19 mouse cellular contexts compared by ENCODE assay signal in the genomic region with DNA sequence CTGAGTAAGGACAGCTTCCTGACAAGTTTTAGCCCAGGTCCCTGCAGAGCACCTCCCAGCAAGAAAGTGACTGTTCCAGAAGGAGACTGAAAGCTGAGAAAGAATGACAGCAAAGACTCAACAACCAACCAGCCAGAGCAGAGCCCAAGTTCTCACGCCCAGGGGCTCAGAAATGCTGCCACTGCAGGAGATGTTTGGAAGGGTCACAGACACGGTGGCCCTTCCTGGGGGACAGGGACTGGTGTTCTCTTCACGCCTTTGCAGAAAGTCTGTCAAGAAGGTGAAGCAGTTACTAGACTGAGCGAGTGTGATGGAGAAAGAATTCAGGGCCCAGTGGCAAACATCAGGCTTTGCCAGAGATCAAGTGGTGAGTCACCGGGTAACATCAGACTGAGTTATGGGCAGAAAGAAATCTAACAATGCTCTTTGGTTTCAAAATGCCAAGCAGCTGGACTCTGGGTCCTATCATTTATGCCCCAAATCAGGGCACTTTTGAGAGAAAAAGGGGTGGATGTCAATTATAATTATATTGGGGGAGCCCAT.
A peak's percentile ranks its signal among the peaks of the same experiment; 100 is the strongest.
DNase-seq lines count a peak whose midpoint lies in the region; ATAC-seq lines count a peak whose summit lies in the region.
"Had no signal": no experiment of that assay in that cellular context is flagged by ENCODE, and none has a peak within 500 bp of the region (broad histone marks: within the 10 kb centered on the region; RNA-seq: fewer than 3 reads in every experiment).

No protein-coding gene starts in this region.

- peak overlapping the region; percentile 69 for H3K27ac ChIP-seq in limb, embryonic 15.5 days
- no peak overlapping the region for H3K27ac ChIP-seq in limb, embryonic 10.5 days
- peak overlapping the region; percentile 40 for H3K27ac ChIP-seq in stomach, embryonic 15.5 days
- H3K27ac ChIP-seq in forebrain, embryonic 13.5 days = no peak overlapping the region
- H3K27ac ChIP-seq: hindbrain, embryonic 15.5 days; midbrain, embryonic 12.5 days had no signal

- no peaks in the 10 kb centered on the region for H3K9me3 ChIP-seq in limb, embryonic 15.5 days
- H3K9me3 ChIP-seq in limb, embryonic 10.5 days (replicated peaks) = peaks cover 6% of the 10 kb centered on the region; the same call in 1 of the 2 replicates
- H3K9me3 ChIP-seq in stomach, embryonic 15.5 days = no peaks in the 10 kb centered on the region
- H3K9me3 ChIP-seq in forebrain, embryonic 13.5 days (replicated peaks) = no peaks in the 10 kb centered on the region
- H3K9me3 ChIP-seq: hindbrain, embryonic 15.5 days; midbrain, embryonic 12.5 days had no signal

- H3K36me3 ChIP-seq in limb, embryonic 15.5 days = no peaks in the 10 kb centered on the region
- no peaks in the 10 kb centered on the region for H3K36me3 ChIP-seq in limb, embryonic 10.5 days
- H3K36me3 ChIP-seq in stomach, embryonic 15.5 days = no peaks in the 10 kb centered on the region
- H3K36me3 ChIP-seq in forebrain, embryonic 13.5 days (ENCODE audit: poor library complexity, severe bottlenecking) = no peaks in the 10 kb centered on the region
- H3K36me3 ChIP-seq: hindbrain, embryonic 15.5 days; midbrain, embryonic 12.5 days had no signal

- ATAC-seq in limb, embryonic 15.5 days (ENCODE audit: insufficient number of reproducible peaks, low FRiP score, low TSS enrichment, low read depth) = no peak
- ATAC-seq in stomach, embryonic 15.5 days (ENCODE audit: insufficient read depth, low FRiP score, low read depth) = no peak
- no peak for ATAC-seq in forebrain, embryonic 13.5 days
- ATAC-seq: activated CD4-positive, CD25-positive, alpha-beta regulatory T cell, adult 4 months; CD4-positive, CD25-positive, alpha-beta regulatory T cell, adult 4 months; forebrain, embryonic 16.5 days had no signal

- 45% methylated on average over 5 of the region's 5 CpGs for WGBS in limb, embryonic 15.5 days
- WGBS in limb, embryonic 10.5 days = 37% methylated on average over 5 of the region's 5 CpGs
- 51% methylated on average over 5 of the region's 5 CpGs for WGBS in stomach, embryonic 15.5 days
- WGBS in forebrain, embryonic 13.5 days = 53% methylated on average over 5 of the region's 5 CpGs

- H3K9ac ChIP-seq in limb, embryonic 15.5 days = no peak overlapping the region
- no peak overlapping the region for H3K9ac ChIP-seq in stomach, embryonic 15.5 days
- H3K9ac ChIP-seq in forebrain, embryonic 13.5 days = no peak overlapping the region
- H3K9ac ChIP-seq: hindbrain, embryonic 15.5 days; midbrain, embryonic 12.5 days had no signal

- H3K27me3 ChIP-seq in limb, embryonic 15.5 days = no peaks in the 10 kb centered on the region
- no peaks in the 10 kb centered on the region for H3K27me3 ChIP-seq in limb, embryonic 10.5 days (ENCODE audit: low read depth, poor library complexity, severe bottlenecking)
- H3K27me3 ChIP-seq in stomach, embryonic 15.5 days (replicated peaks) = no peaks in the 10 kb centered on the region
- H3K27me3 ChIP-seq in forebrain, embryonic 13.5 days = no peaks in the 10 kb centered on the region

- no peak overlapping the region for H3K4me2 ChIP-seq in limb, embryonic 15.5 days
- H3K4me2 ChIP-seq in stomach, embryonic 15.5 days = no peak overlapping the region
- H3K4me2 ChIP-seq in forebrain, embryonic 13.5 days = no peak overlapping the region
- H3K4me2 ChIP-seq: hindbrain, embryonic 15.5 days; liver, embryonic 11.5 days; midbrain, embryonic 12.5 days had no signal

- H3K4me1 ChIP-seq in limb, embryonic 15.5 days = peaks cover 46% of the 10 kb centered on the region
- H3K4me1 ChIP-seq in limb, embryonic 10.5 days = peaks cover 49% of the 10 kb centered on the region
- H3K4me1 ChIP-seq in stomach, embryonic 15.5 days = peaks cover 12% of the 10 kb centered on the region; the same call in 1 of the 2 replicates
- peaks cover 15% of the 10 kb centered on the region; the same call in 1 of the 2 replicates for H3K4me1 ChIP-seq in forebrain, embryonic 13.5 days

- no peak overlapping the region for H3K4me3 ChIP-seq in limb, embryonic 15.5 days
- no peak overlapping the region for H3K4me3 ChIP-seq in limb, embryonic 10.5 days
- no peak overlapping the region for H3K4me3 ChIP-seq in stomach, embryonic 15.5 days (replicated peaks)
- H3K4me3 ChIP-seq in forebrain, embryonic 13.5 days = no peak overlapping the region
- H3K4me3 ChIP-seq: hindbrain, embryonic 15.5 days; midbrain, embryonic 12.5 days had no signal

- no peak for DNase-seq in limb, embryonic 10.5 days (ENCODE audit: low spot score)
- peak; percentile 76 for DNase-seq in Muller cell, postnatal 12 days (ENCODE audit: inconsistent ontology term)
- DNase-seq in adrenal gland, postnatal 25 days = peak; percentile 22
- no peak for DNase-seq in ovary, postnatal 36 days (ENCODE audit: low spot score)
- DNase-seq: cerebellum, postnatal 25 days; heart, adult 18-20 months; kidney, adult 2 months; kidney, postnatal 36 days; right cerebral cortex, adult 18-20 months; spleen, adult 18-20 months had no signal

Comparison
In these comparisons a context has a peak if more than half of its experiments do, and no peak if none do; other contexts are left out.
1. H3K27ac ChIP-seq: peak in limb, embryonic 15.5 days (single experiment) and stomach, embryonic 15.5 days (single experiment); none in limb, embryonic 10.5 days (single experiment) and forebrain, embryonic 13.5 days (single experiment).
2. DNase-seq: peak in Muller cell, postnatal 12 days (single experiment) and adrenal gland, postnatal 25 days (single experiment); none in limb, embryonic 10.5 days (single experiment) and ovary, postnatal 36 days (single experiment).